Mouse (Mus musculus): ENCODE data around the gene Unc119.

Gene Unc119

GRCm38 (mm10) chr11:78341702-78342101 lies 1.6 kb upstream of the Unc119 start:
- DNase-seq (ENCODE audit: extremely low read depth, insufficient read length, low spot score), result no peak

DNA sequence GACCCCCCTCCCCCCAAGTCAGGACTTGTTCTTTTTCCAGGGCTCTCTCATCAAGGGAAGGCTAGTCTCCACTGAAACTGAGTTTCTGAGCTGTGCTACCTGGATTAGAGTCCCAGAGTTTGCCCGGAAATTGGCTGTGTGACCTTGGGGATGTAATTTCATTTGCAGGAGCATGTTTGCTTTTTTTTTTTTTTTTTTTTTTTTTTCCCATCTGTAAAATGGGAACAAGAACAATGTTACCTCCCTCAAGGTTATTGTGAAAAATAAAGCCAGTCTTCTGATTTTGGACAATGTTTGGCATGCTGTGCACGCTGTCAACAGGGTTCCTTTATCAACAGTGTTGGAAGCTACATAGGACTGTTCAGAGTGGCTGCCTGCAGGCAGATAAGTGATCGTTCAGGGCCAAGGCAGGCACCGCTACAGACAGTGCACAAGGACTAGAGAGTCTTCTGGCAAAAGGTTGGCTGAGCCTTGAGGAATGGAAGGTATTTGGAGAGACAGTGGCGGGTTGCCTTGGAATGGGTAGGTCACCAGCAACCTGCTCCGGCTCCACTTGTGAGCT lies 1.1 kb downstream of the Unc119 start:
- no peak for DNase-seq (ENCODE audit: extremely low read depth, insufficient read length, low spot score)

DNA sequence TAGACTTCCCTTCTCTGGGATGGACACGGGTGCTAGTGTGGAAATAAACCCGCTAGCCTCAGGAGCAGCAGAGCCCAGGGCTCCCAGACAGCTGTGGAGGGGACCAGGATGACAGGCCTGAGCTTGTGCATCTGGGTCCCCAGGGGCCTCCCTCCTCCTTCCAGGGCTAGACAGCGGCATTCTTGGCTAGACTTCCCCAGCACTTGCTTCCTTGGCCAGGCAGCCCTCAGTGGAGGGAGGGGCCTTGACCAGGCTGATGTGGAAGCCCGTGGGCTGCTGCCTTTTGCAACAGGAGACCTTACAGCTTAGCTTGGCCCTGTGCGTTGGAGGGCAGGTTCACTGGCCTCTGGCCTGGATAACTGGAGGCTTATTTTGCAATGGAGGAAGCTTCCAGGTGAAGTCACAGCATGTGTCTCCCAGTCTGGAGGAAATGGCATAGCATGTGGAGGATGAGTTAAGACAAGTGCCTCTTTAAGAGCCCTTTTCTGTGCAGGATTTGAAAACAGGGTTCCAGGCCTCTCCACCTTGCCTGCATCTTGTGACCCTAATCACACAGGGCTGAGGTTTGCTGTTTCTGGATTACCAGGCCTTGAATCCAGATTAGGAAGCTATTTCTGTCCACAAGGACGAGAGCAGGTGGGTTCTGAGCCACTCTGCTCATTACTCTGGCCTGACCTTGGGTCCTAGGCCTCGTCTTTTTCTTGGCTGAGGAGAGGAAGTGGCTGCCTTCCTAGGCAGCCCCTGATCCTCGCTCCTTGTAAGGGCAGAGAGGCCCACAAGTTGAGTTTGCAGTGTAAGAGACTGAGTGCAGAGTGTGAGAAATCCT lies 1.8 kb downstream of the Unc119 start:
- DNase-seq (ENCODE audit: extremely low read depth, insufficient read length, low spot score), result peak; percentile 78

DNA sequence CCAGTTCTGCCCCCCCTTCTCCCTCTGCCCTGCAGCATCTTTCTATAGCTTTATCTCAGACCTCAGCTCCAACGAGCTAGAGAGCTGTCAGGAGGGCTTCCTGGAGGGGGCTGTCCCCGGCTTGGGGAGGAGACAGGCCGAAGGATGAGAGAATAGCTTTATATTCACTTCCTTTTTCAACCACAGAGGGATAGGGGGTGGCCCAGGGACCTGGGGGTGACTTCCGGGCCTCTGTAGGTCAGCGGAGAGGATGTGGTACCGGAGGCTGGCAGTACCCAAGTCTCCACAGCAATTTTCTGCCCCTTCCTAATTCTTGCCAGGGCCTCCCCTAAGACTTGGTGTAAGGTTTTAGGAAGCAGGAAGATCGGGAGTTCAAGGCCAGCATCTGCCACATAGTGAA lies 2.5 kb downstream of the Unc119 start:
- DNase-seq (ENCODE audit: extremely low read depth, insufficient read length, low spot score), result no peak

- no peak for DNase-seq (ENCODE audit: extremely low read depth, insufficient read length, low spot score)
Measured at GRCm38 (mm10) chr11:78346326-78347069, 3.2 kb downstream of the Unc119 start.

- DNase-seq (ENCODE audit: extremely low read depth, insufficient read length, low spot score), result no peak
Measured at GRCm38 (mm10) chr11:78347070-78347754, 3.9 kb downstream of the Unc119 start.

DNA sequence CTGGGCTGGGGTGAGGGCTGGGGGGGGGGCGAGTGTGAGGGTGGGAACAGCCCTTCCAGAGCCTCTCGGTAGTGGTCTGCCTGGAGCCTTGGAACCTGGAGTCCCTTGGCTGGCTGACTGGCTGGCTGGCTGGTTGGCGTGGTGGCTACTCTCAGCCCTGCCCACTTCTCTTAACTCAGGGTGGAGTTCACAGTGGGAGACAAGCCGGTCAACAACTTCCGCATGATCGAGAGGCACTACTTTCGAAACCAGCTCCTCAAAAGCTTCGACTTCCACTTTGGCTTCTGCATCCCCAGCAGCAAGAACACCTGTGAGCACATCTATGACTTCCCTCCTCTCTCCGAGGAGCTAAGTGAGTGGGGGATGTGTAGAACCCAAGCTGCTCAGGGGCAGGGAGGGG lies 4.6 kb downstream of the Unc119 start:
- no peak for DNase-seq (ENCODE audit: extremely low read depth, insufficient read length, low spot score)

GRCm38 (mm10) chr11:78348474-78348873 lies 5.2 kb downstream of the Unc119 start:
- no peak for DNase-seq (ENCODE audit: extremely low read depth, insufficient read length, low spot score)

DNA sequence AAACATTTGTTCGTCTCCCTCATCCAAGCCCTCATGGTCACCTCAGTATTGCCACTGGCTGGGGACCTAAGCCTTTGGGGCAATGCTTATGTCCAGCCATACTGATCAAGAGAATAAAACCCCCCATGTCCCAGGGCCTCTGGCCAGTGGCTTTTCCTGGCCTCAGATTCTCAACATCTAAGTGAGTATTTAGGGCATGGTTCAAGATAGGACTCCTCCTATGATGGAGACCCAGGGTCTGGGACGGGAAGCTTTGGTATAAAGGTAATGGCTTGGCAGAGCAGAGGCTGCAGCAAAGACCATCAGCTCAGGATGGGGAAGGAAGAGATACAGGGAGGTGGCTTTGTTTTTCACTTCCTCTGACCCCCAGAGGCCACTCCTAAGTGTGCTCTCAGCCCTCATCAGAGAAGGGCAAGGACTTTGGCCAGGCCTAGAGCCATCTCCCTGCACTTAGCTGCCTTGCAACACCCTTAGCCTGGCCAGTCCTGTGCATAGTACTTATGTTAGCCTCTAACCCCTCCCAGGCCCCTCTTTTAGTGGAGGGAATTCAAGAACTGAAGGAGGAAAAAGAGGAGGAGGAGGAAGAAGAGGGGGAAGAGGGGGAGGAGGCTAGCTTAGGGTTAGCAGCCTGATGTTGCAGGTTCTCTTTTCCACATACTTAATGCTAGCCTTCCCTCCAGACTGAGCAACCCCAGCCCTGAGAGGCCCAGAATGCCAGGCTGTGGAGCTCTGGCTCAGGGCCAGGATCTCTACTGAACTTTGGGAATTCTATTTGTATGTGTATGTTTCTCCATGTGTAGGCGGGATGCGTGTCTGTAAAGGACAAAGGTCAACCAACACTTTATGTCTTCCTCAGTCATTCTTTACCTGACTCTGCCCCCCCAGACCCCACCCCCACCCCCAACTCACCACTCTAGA lies 6.4 kb downstream of the Unc119 start:
- no peak for DNase-seq (ENCODE audit: extremely low read depth, insufficient read length, low spot score)

DNA sequence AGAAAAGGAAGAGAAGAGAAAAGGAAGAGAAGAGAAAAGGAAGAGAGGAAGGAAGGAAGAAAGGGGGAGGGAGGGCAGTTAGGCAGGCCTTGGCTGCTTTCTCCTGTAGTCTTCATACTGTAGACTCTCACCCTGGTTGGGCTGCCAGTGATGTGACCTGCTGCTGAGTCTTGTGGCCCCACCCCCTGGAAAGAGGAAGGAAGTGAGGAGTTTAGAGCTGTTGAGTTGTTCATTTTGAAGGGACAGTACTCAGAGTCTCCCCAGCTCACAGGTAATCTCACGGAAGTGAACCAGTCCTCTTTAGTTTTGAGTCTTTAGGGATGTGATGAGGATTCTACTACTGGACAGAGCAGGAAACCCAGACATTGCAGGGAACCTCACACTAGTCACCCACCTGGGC lies 9.8 kb downstream of the Unc119 start:
- no peak for DNase-seq (ENCODE audit: extremely low read depth, insufficient read length, low spot score)

DNA sequence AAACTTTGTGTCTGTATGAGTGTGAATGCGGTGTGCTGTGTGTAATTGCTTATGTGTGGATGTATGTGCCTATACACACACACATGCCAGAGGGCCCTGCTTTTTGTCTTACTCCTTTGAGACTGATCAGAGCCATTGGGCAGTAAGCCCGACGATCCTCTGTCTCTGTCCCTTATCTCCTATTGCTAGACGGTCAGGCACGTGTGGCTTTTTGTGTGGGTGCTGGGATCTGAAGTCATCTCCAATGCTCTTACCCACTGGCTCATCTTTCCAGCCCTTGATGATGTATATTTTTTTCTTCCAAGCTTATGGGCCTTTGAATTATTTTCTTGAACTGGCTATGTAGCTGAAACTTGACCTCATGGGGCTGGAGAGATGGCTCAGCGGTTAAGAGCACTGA lies 11.6 kb downstream of the Unc119 start:
- DNase-seq (ENCODE audit: extremely low read depth, insufficient read length, low spot score), result no peak

DNA sequence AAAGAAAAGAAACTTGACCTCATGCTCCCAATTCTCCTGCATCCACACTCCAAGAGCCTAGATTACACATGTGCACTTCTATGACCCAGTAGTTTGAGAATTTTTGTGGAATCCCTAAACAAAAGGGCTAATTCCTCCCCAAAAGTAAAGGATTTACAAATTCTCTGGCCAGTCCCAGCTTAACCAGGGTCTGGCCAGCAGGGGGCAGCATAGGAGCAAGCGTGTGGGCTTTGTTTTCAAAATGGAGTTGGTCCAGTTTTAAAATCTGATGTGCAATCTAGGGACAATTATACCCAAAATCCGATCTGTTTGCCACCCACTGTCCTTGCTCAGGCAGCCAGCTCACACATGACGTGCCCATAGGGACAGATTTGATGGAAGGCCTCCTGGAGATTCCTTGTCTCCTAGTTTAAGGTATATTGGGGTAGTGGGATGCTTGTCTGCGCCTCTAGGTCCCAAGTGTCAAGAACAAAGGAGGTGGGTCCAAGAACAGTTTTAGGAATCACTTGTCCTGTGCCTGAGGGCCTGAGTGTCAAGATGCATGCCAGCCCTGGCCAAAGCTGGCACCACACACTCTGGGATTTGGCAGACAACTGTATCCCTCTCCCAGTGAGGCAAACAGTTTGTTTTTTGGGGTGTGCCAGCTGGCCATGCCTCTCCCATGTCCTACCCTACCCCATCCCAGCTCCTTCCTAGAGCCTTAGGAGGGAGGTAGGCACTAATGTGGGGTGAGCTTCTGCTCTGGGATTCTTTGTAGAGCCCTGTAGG lies 12.4 kb downstream of the Unc119 start:
- no peak for DNase-seq (ENCODE audit: extremely low read depth, insufficient read length, low spot score)

- DNase-seq (ENCODE audit: extremely low read depth, insufficient read length, low spot score), result no peak
Measured at GRCm38 (mm10) chr11:78358330-78359007, 15.2 kb downstream of the Unc119 start.

DNA sequence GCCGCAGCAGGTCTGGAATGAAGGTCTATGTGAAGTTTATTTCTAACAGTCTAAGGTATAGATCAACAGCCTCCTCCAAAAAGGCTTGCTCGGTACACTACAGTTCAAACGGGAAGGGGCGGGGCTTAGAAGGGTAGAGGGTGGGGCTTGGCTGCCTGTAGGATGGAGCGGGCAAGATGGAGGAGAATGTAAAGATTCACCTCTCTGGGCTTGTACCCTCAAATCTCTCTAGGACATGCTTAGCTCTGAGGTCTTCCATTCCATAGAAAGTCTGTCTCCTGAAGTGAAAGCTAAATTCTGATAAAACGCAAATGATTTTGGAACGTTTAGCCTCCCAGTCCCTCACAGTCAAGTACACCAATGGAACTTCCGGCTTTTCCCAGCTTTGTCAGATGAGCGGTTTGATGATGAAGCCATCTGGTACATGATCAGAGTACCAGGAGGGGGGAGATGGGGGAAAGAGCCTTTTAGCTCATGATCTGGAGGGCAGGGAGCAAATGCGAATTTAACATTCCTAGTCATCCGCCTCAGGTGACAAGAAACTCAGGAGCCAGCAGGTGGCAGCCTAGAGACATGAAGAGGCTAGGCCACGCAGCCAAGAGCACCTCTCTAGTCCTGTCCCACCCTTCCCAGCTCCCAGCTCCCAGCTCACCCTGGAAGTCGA lies 17.0 kb downstream of the Unc119 start:
- DNase-seq (ENCODE audit: extremely low read depth, insufficient read length, low spot score), result peak; percentile 51

GRCm38 (mm10) chr11:78360789-78361131 lies 17.5 kb downstream of the Unc119 start:
- peak; percentile 51 for DNase-seq (ENCODE audit: extremely low read depth, insufficient read length, low spot score)

GRCm38 (mm10) chr11:78363309-78364007 lies 20.2 kb downstream of the Unc119 start:
- DNase-seq (ENCODE audit: extremely low read depth, insufficient read length, low spot score), result peak; percentile 91

- peak; percentile 82 for DNase-seq (ENCODE audit: extremely low read depth, insufficient read length, low spot score)
Measured at GRCm38 (mm10) chr11:78364103-78364502, 20.8 kb downstream of the Unc119 start.
